Mouse (Mus musculus) testis, adult 2 months (tissue): ENCODE results near the gene Scn7a. TPM values are rescaled to one million over a fixed set of nuclear protein-coding genes. Genes with fewer than 3 reads are reported as not detected.

ENCODE experiments used
- H3K27ac ChIP-seq: fragments of 200-500 bp; 2 replicates; pipeline ENCODE4 v1.5.1; 2012; ENCODE audit warnings: low read depth, low read length; ENCODE audit not compliant: control insufficient read depth, insufficient read depth
- H3K27me3 ChIP-seq: fragments of 200-500 bp; 2 replicates; pipeline ENCODE4 v1.6.1; 2012; ENCODE audit warnings: mild to moderate bottlenecking, low read length, moderate library complexity; ENCODE audit not compliant: control insufficient read depth, insufficient read depth
- H3K36me3 ChIP-seq: fragments of 200-500 bp; 2 replicates; pipeline ENCODE4 v1.6.1; 2012; ENCODE audit warnings: mild to moderate bottlenecking, low read length; ENCODE audit not compliant: control insufficient read depth, insufficient read depth
- H3K4me1 ChIP-seq: fragments of 200-500 bp; 2 replicates; pipeline ENCODE4 v1.6.1; 2012; ENCODE audit warnings: low read length; ENCODE audit not compliant: control insufficient read depth, insufficient read depth
- H3K4me3 ChIP-seq: fragments of 200-500 bp; 2 replicates; pipeline ENCODE4 v1.5.1; 2012; ENCODE audit warnings: low read depth, mild to moderate bottlenecking, low read length, moderate library complexity, mixed read lengths; ENCODE audit not compliant: control insufficient read depth
- CTCF ChIP-seq: fragments of 200-500 bp; IDR thresholded peaks from 2 replicates; pipeline ENCODE4 v1.5.1; 2012; ENCODE audit warnings: low read depth, mild to moderate bottlenecking, inconsistent platforms, low read length, moderate library complexity; ENCODE audit not compliant: control insufficient read depth, insufficient read depth, insufficient replicate concordance
- POLR2A ChIP-seq: fragments of 200-500 bp; IDR thresholded peaks from 2 replicates; pipeline ENCODE4 v1.6.1; 2012; ENCODE audit warnings: low read depth, mild to moderate bottlenecking, inconsistent platforms, low read length, moderate library complexity; ENCODE audit not compliant: control insufficient read depth
- polyA plus RNA-seq: library from polyadenylated mRNA; depleted of rRNA; stranded (reverse); fragments of >200 nt; gene quantifications from 2 replicates; pipeline ENCODE4 v1.2.3, GENCODE M21; 2012

The Scn7a gene
- polyA plus RNA-seq, 1 experiment, result 0.67 TPM

DNA sequence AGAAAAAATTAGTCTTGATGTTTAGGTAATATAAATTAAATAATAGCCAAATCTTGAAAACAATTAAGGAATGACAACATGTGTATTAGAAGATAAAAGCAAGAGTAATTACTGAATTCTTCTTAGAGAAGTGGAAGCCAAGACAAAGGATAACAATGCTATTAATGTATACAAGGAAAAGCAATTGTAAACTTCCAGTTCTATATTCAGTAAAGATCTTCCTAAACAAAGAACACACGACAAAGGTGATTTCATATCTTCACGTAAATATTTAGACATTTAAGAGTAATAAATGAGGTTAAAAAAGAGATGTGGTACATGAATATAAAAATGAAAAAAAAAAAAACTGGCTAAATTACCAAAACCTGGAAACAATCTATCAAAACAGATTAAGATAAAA is 16.7 kb downstream of the Scn7a start:
- H3K4me3 ChIP-seq, result no peak overlapping the region
- H3K4me1 ChIP-seq, result no peaks in the 10 kb centered on the region
- no peaks in the 10 kb centered on the region for H3K27me3 ChIP-seq
- H3K27ac ChIP-seq, result no peak overlapping the region
- no peak for TF ChIP-seq POLR2A
- TF ChIP-seq CTCF, result no peak
- no peaks in the 10 kb centered on the region for H3K36me3 ChIP-seq

DNA sequence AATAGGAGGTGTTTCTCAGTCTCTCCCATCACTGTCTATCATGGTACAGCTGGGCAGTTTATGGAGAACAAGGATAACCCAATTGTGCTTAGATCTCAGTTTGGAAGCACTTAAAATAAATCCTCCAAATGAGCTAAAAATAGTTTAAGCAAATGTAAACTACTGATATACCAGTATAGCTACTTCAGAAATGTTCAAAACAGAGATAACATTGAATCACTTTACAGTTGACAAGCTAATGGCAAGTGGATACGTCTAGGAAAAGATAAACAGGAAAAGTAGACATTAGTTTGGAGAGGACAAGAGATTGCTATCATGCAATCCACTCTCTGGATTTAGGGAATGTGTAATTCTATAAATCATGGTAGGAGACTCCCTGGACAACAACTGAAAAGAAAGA is 19.5 kb downstream of the Scn7a start:
- H3K4me1 ChIP-seq, result no peaks in the 10 kb centered on the region
- H3K36me3 ChIP-seq, result no peaks in the 10 kb centered on the region
- H3K27me3 ChIP-seq, result no peaks in the 10 kb centered on the region
- no peak overlapping the region for H3K27ac ChIP-seq
- H3K4me3 ChIP-seq, result no peak overlapping the region
- TF ChIP-seq POLR2A (no peak), CTCF (no peak)

DNA sequence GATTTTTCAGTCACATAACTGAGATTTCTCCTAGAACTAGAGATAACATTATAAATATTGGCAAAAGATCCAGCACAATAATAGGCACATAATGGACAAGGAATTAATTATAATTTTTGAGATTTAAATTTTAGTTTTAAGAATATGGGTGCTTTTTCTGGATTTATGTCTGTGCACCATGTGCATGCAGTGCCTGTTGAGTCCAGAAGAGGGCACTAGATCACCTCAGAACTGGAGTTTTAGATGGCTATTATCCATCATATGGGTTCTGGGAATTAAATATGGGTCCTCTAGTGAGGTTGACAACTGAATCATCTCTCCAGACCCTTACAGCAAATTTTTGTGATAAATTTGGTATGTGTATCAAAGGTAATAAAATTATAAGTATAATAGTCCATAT is 21.8 kb downstream of the Scn7a start:
- Histone ChIP-seq H3K36me3 (no peaks in the 10 kb centered on the region), H3K27ac (no peak overlapping the region), H3K27me3 (no peaks in the 10 kb centered on the region), H3K4me1 (no peaks in the 10 kb centered on the region), H3K4me3 (no peak overlapping the region)
- TF ChIP-seq CTCF (no peak), POLR2A (no peak)

DNA sequence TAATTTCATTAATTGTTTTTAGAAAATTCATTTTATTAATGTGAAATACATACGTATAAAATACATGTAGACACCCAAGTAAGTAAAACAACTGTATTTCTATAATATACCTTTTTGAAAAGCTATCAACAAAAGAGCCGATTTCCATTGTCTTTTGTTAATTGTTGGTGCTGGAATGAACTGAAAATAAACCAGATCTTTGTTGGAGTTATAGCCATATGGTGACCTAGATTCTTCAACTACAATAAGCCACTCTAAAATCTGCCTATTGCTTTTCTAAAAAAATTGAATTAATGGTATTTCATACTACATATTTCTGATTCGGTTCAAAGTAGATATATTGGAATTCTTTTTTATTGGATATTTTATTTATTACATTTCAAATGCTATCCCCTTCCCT is 56.7 kb downstream of the Scn7a start:
- Histone ChIP-seq H3K4me1 (no peaks in the 10 kb centered on the region), H3K36me3 (no peaks in the 10 kb centered on the region), H3K27ac (no peak overlapping the region), H3K4me3 (no peak overlapping the region), H3K27me3 (no peaks in the 10 kb centered on the region)
- TF ChIP-seq CTCF (no peak), POLR2A (no peak)

DNA sequence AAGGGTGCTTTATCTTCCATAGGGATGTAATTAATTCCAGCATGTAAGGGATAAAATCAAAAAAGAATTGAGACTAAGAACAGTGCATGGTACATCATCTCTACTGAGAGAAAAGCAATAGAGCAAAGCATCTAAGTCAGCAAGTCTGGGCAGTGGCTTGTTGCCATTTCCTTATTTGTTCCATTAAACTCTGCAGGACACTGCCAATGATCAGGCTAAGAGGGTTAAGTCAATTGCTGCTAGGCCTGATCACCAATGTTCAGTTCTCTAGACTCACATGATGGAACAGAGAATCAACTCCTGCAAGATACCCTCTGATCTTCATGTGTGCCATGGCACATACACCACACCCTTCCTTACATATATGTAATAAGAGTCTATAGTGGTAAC is 57.1 kb downstream of the Scn7a start:
- Histone ChIP-seq H3K27me3 (no peaks in the 10 kb centered on the region), H3K36me3 (no peaks in the 10 kb centered on the region), H3K27ac (no peak overlapping the region), H3K4me1 (no peaks in the 10 kb centered on the region), H3K4me3 (no peak overlapping the region)
- TF ChIP-seq CTCF, result no peak
- no peak for TF ChIP-seq POLR2A

DNA sequence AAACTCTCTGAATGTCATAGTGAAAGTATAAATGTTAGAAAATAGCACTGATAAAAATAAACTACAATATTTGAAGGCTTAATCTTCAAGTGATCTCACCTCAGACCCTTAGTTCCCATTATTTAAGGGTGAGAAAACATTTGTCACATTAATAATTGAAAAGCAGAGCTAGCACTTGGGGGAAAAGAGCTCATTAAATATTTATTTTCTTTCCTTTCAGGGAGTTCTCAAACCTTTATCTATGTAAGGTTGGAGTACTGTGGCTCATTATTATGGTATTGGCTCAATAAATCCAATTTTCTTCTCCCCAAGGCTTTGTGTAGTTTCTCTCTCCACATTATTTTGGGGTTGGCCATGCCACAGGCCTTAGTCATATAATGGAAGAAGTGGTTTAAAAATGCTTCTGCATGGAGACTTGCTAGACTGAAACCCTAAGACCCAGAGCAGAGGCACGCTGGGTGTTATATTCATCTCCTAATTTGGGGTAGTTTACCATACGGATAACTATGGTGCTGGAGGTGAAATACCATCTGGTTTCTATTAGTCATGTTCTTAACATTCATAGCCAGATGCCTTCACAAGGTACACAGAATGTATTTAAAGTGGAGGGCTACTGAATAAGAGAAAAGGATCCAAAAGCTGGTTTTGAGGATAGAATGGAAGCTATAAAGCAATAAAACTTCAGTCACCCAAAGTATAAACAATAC is 57.7 kb downstream of the Scn7a start:
- Histone ChIP-seq H3K4me3 (no peak overlapping the region), H3K27ac (no peak overlapping the region), H3K4me1 (no peaks in the 10 kb centered on the region), H3K36me3 (no peaks in the 10 kb centered on the region), H3K27me3 (no peaks in the 10 kb centered on the region)
- TF ChIP-seq POLR2A (no peak), CTCF (no peak)

DNA sequence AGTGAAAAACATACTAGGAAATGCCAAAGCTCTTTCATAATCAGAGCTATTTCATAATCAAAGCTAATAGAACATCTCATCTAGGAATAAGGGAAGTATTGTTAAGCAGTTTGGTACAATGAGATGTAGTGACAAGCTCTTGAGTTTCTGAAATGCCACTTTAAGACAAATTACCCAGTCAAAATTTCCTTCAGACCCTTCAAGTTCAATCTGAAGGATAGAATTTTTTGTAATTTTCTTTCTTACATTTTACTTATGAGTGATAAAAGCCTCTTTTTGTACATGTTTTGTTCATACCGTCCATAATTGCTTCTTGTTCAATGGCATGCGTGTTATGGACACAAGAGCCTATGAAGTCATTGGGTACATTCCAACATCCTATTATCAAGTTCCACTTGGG is 72.6 kb downstream of the Scn7a start:
- Histone ChIP-seq H3K36me3 (no peaks in the 10 kb centered on the region), H3K4me1 (no peaks in the 10 kb centered on the region), H3K27me3 (no peaks in the 10 kb centered on the region), H3K27ac (no peak overlapping the region), H3K4me3 (no peak overlapping the region)
- TF ChIP-seq POLR2A, result no peak
- TF ChIP-seq CTCF, result no peak
